Mouse (Mus musculus): ENCODE results near the gene Cubn.

DNA sequence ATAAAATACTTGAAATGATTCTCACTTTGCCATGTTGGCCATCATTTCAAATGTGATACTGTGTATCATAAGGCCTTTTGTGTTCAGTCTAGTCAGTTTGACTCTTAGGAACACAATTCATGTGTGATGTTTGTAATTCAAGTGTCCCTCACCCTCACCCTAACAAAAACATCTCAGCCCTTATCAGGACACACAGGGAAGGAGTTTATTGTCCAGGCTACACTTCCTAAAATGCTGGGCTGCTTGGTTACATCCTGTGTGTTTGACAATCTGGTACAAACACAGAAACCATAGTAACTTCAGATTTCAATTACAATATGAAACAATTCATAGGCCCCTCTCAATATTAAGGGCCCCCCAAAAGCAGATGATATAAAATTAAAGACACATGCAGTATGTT, 83.9 kb downstream of the Cubn start:
- no peak for TF ChIP-seq USF1 (IDR thresholded peaks at IDR 0.05; ENCODE audit: low read depth)
- no peak for TF ChIP-seq POLR2A (IDR thresholded peaks at IDR 0.05; ENCODE audit: insufficient read length, low read depth)
- TF ChIP-seq REST (IDR thresholded peaks at IDR 0.05; ENCODE audit: insufficient read depth, insufficient read length), result no peak
- no peak for TF ChIP-seq MYOD1 (IDR thresholded peaks at IDR 0.05; ENCODE audit: control insufficient read depth in 1 of 3, insufficient read length in 2 of 3, low read depth in 2 of 3)
